Mouse (Mus musculus) adrenal gland (tissue): Measurements from ENCODE around the gene Ttc7.

ENCODE experiments used
- intact Hi-C: fragments of 180-260 bp; cut with DNase I; formaldehyde crosslinking; loops from one replicate; pipeline ENCODE4 v1.15.1; 2025
- long read RNA-seq, 2 experiments: library from polyadenylated mRNA; unstranded; transcript quantifications; one replicate each; pipeline ENCODE4 v2.0.0; 2020; ENCODE audit warnings: borderline replicate concordance in 1 of 2; ENCODE audit not compliant: insufficient replicate concordance in 1 of 2

Ttc7 gene
- long read RNA-seq, experiment 1, partial matches to known transcripts, result 0 of 2 reads
- long read RNA-seq, experiment 1, other reads (novel, unspliced or antisense), result 0 of 2 reads
- long read RNA-seq, experiment 2, partial matches to known transcripts, result 1 of 7 reads
- long read RNA-seq, experiment 2, other reads (novel, unspliced or antisense), result 3 of 7 reads

DNA sequence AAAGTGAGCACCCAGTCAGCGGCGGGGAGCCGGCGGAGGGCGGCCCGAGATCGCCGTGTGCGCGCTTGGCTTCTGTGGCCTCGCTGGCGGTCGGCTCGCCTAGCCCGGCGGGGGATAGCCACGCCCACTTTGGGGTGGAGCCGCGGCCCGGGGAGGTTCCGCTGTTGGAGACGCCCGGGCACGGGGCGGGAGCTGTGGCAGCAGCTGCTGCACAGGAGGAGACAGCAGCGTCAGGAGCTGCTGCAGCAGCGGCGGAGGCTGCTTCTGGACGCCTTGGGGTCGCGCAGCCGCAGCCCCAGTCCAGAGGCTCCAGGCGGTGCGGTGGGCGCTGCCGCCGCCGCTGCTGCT lies at the start of gene Ttc7:
Ttc7 (plus strand) TSS at position 181 of the 348 bp plus-strand sequence.
- intact Hi-C loops, result no loop called here

DNA sequence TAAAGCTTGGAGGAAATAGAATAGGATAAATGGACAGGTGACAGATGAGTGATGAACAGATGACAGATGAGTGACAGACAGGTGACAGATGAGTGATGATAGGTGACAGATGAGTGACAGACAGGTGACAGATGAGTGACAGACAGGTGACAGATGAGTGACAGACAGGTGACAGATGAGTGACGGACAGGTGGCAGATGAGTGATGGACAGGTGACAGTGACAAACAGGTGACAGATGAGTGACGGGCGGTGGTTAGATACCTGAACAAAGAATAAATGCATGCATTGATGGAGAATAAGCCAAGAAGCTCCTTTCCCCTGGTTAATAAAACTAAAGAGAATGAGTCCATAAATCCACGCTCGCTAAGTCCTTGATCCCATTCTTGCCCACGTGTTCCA lies 47.7 kb upstream of the Ttc7 start:
- intact Hi-C loops, result no loop called here

DNA sequence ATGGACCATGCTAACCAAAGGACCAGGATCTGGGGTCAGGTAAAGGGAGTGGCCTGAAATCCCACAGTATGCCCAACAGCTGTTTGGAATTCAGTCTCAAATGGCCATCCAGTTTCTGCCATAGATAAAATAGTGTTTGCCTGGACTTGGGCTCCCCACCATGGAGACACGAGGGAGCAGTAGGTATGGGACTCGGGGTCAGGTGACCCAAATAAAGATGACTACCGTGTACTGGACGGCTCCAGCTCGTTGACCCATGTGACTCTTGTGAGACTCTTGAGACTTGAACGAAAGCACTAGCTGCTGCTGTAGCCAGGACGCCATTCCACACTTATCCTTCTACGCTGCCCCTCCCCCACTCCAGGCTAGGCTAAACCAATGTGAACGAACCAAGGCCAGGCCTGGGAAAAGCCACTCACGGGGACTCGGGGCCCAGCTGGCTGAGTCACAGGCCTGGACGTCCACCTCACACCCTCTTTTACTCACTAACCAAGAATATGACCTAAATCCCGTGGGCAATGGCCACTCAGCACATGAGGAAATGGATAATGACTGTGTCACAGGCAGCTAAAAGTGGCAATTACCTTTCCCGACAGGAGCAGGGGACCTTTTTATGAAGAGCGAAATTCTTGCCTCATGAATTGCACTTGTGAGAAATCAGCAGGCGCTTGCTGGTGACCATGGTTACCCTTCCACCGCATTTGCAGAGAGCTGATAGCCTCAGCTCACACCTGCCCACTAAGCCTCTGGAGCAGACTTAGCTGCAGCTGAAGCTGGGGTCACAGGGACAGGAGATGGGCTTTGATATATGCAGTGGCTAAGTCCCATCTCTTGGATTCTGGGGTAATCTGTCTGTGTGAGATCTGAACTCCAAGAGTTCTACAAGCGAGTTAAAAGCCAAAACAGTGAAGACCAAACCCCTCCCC lies 45.7 kb upstream of the Ttc7 start:
- intact Hi-C loops, result no loop called here

DNA sequence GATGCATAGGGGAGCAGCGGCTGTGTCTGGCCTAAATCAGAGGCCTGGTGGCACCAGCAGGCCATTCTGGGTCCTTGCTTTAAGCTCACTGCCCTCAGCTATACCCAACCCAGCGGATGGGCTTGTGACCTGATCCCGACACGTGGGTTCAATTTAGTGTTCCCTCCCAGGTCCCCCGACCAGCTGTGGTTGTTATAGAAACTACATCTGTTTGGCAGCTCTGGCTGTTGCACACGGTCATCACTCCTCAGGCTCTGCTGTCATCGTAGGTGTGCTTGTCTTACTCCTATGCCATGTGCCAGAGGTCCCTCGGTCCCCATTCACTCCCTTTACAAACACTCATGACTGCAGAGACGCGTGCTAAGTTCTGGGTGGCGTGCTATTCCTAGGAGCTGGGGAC lies 44.9 kb upstream of the Ttc7 start:
- intact Hi-C loops, result no loop called here

DNA sequence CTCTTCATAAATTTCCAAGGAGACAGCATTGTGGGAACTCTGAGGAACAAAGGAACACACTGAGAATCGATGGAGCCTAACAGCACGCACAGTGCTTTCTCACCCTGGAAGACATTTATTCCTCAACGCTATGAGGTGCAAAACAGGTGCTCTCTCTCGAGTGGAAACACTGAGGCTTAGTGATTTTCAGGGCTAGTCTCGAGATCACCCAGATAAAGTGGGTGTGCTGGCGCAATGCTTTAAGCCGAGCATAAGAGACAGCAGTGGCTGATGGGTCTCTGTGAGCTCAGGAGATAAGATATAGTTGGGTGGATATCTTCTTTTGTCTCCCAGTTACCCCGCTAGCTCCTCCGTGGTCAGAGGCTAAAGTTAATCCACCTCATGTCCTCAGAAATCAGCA lies 36.6 kb upstream of the Ttc7 start:
- intact Hi-C loops, result loop anchor here (5.0 to 10.0 kb wide), 3 partner anchors 114 to 751 kb away; partner anchors contain the start of gene Socs5

DNA sequence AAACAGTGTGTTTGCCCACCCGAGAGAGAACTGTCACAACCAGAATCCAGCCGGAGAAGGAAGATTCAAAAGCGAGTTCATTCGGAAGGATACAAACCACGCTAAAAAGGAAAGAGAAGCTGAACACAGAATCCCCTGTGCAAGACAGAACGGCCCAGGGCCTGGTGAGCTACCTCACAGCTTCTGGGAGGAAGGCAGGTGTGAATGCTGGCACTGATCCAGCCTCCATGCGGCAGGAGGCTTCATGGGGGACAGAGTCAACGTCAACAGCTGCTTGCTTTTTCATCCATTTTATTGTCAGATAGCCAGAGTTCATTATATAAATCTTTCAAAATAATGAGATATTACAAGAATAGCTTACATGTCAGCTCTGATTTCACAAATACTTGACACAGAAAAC lies 28.3 kb upstream of the Ttc7 start:
- intact Hi-C loops, result loop anchor here (5.0 kb wide), 1 partner anchor 337 kb away; the partner anchor contains the start of gene Tmem247

DNA sequence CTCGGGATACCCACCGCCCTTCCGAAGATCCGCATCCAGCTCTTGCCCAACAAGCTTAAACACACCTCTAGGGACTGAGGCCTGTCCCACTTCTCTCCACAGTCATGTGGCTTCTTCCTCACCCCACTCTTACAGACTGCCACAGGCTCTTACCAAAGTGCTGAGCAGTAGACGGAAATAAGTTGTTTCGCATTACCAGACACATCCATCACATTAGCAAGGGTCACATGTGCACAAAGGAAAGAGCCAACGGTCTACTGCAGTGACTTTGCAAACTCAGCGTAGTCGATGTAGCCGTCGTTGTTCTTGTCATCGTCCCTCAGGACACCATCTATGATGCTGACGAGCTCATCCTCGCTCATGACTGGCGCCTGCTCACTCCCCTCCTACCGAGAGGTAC lies 27.0 kb upstream of the Ttc7 start:
- intact Hi-C loops, result no loop called here

DNA sequence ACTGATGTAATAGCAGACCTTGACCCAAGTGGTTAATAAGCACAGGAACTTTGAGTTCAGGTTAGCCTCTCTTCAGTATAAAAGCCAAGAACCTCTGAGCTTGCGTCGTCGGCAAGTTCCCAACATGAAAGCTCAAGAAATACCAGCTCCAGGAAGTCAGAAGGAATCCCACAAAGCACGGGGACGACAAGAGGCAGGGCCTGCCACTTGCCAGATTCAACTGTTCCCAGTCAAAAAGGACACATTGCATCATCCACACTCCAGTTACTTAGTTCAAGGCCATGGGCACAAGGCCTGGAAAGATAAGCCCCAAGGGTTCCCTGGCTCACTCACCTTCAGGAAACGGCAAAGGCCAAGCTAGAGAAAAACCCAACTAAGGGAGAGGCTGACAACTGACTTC lies 19.3 kb upstream of the Ttc7 start:
- intact Hi-C loops, result no loop called here

DNA sequence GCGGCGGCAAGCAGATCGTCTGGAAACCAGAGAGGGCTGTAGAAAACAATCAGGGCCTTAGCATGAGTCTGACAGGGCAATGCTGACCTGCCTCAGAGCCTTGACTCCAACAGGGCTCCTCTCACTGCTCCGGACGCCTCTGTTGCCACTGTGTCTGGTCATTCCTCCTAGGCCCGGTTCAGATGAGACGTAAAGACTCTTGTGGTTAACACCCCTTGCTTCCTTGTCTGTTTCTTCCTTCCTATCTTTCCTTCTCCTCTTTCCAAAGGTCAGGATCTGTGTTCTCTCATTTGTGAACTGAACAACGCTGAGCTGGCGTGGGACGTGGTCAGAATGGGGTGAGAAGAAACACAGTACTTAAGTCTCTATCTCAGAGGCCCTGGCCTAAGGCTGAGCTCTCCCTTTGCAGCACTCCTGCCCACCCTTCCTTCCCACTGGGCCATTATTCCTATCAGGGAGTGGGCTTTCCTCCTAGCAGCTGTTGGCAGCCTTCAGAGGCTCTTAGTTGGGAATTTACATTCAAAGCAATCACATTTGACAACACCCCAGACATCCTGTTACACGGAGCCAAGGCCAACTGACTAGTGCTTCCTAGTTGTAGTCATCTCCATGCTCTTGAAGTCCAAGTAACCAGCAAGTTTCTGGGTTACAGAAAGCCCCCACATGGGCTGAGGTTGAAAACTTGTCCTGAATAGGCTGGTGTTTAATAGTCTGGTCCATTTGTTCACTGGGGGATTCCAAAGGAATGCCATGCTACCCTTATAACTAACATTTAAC lies 18.4 kb upstream of the Ttc7 start:
- intact Hi-C loops, result no loop called here

DNA sequence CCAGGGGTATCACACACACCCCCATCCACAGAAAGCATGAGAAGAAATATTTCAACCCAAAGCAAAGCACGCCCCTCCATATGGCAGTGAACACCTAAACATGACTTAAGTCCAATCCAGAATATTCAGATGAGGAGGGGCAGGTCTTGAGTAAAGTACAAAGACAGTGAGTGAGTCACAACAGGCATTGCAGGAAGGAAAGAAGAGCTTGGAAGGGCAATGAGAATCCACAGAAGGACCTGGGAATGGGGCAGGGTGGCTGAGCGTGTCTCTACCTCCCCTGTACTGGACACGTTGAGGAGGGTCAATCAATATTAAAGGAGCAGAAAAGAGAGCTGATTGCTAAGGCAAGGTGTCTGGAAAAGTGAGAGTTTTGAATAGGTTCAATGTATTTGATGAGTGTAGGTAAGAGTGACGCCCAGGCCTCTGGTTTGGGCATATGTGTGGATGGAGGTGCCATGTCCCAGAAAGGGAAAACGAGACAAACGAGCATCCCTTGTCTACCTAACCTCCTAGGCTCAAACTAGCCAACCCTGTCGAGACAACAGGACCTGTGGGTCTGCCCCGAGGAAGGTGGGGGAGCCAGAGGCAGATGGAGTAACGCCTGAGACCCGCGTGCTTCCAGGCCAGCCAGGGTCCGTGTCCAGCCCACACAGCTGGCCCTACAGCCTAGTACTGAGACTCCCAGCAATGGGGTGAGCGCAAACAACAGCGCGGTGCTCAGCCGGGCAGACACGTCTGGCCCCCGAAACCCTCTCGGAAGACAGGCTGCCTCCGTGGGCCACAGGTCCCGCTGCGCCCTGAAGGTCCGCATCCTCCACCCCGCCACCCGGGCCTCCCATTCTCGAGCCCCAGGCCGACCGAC lies 17.5 kb upstream of the Ttc7 start:
- intact Hi-C loops, result no loop called here

DNA sequence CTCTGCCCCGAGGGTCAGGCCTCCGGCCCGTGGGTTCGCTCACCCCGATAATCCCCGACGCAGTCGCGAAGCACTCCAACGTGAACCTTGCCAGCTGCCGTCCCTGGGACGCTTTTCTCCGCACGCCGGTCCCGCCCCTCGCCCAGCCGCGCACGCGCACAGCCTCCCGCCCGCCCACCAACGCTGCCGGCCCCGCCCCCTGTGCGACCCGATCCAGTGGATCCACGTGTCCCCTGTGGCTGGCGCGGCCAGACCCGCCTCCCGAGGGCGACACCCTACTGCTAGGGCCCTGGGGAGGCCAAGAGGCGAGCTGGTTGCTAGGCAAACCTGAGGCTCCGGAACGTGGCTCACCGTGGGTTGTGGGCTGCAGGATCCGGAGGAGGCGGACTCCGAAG lies 16.9 kb upstream of the Ttc7 start, which contains the start of gene Mcfd2:
Mcfd2 (minus strand) TSS at position 144 of the 395 bp plus-strand sequence.
- intact Hi-C loops, result no loop called here

DNA sequence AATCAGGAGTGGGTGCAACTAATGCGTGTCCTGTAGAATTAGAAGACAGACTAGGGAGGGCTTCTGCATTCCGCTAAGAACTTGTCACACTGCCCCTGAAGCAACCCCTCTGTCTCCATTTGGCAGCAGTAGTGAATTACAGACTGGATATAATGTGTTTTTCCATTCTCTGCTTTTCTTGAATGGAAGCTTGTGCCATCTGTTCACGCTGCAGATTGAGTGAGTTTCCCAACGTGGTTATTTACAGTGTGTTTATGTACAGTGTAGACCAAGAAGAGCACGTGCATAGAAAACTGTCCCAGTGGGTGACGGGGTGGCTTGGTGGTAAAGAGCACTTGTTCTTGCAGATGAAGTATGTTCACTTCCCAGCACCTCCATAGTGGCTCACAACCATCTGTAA lies 13.2 kb upstream of the Ttc7 start:
- intact Hi-C loops, result no loop called here

DNA sequence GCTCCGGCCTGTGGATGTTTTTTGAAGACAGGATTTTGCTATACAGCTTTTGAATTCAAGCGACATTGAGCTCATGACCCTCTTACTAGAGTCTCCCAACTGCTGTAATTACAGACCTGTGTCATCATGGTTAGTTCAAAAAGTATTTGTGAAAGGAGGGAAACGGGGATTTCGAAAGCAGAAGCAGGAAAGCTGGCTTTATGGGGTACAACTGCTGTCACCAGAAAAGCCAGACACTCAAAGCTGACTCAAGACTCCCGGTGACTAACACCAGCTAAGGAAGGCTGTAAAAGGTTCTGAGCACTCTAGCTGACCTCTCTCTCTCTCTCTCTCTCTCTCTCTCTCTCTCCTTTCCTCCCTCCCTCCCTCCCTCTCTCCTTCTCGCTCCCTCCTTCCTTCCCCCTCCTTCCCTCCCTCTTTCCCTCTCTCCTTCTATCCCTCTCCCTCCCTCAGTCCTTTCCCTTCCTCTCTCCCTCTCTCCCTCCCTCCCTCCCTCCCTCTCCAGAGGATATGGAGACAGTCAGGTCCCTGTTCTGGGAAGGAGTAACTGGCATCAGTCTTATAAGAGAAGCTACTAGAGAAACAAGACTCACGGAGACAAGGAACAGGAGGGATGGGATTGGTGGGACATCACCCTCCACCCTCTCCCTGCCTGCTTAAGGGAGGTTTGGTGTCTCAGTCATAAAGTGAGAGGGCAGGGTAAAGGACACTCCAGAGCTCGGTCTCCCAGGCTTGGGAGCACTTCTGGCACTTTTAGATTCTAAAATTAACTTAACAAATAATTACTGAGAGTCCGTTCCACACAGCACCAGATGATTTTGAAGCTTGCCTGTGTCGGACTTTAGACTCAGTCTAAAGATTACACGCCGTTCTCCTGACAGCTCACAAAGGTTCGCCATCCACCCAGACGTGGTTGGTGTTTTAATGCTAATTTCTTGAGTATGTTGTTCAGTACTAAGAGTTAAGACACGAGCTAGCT lies 7.0 kb upstream of the Ttc7 start:
- intact Hi-C loops, result no loop called here

DNA sequence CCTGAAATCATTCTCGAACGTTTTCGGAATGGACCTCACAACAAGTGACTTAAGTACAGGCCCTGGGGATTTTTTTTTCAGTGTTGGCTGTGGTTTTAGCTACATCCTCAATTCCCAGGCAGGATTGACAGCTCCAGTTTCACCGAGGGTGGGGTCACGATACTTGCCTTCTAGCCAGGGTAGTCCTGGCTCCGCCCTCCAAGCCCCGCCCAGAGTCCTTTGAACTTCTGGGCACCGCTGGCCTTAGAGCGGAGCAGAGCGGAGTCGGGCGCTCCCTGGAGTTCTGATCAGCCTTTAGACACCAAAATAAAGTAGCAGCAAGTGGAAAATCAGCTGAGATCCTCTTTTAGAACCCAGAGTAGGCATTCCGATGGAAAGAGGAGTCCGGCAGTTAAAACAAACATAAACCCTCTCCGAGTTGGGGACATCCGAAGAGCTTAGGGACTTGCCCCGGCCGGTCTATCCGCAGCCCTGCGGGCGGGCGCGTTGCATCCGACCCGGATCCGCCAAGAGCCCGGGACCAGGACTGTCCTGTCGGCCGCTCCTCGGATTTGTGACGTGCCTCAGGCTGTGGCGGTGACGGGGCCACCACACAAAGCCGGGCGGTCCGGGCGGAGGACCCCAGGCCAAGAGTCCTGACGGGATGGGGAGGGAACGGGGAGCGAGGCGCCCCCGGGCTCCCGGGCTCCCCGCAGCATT lies 530 bp upstream of the Ttc7 start:
- intact Hi-C loops, result no loop called here

DNA sequence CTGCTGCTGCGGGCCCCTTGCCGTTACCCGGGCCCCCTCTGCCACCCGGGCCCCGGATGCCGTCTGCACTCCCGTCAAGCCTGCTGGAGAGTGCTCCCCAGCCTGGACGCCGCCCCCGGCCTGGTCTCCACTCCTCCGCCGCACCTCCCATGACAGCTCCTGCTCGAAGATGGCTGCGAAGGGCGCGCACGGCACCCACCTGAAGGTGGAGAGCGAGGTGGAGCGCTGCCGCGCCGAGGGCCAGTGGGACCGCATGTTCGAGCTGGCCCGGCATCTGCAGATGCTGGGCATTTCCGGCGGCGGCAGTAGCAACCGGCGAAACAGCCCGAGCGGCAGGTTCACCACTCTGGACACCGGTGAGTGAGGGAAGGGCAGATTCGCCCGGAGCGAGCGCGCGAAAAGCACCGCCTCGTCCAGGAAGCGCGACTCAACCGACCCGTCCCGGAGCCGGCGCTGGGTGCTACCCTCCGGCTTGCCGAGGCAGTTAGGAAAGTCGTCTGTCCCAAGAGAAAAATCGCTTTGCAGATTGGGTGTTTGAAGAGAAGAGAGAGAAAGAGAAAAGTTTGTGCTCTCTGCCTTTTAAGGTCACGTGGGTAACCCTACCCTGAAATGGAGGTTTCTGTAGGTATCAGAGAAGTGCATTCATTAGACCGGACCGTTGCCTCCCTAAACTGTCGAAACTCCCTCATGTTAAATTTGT lies 519 bp downstream of the Ttc7 start:
- intact Hi-C loops, result no loop called here

DNA sequence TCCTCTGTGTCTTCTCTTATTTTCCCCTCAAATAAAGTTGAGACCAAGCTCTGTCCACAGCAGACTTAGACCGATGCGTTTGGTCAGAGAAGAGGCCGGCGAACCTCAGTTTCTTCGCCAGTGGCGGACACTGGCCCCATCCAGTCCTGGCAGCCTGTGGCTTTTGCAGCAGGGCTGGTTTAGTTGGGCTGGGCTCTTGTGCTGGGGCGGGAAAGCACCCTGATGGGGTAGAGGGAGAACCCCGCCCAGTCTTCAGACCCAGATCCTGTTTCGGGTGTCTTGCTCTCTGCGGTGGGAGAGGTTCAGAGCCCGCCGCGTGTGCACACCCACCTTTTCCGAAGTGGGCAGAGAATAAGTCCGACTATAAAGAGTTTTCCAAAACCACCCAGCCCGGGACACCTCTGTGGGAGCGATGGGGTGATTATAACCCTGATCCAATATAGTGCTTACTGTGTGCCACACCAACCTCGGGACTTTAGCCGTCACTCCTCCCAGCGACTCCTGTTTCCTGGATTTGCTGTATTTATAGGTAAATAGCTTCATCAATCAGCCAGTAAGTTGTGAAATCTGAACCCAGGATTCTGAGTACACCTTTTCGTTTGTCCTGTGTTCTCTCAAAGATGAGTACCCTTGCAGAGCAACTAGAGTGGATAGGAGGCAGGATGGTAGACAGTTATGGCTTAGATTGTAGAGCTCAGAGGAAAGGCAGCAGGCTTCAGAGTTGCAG lies 1.2 kb downstream of the Ttc7 start:
- intact Hi-C loops, result no loop called here

DNA sequence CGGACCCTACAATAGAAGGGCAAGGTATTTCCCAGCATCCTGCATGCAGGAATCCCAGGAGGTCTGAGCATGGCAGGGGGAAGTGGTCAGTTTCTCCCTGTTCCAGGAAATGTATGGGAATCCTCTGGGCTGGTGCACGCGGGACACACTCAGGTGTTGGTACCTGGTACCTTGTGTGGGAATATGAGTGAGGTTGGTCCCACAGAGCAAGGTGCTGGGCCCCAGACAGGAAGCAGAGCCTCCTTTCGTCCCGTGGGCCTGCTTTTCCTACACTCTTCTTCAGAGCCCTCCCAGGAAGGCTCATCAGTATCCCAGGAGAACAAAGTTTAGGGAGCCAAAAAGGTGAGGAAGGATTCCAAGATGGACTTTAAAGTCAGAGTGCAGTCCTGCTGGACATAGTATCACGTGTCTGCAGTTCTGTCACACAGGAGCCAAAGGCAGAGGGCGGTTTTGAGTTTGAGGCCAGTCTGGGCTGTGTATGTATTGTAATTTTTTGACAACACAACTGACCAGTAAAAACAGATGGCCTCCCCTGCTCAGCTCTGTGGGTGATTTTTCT lies 1.9 kb downstream of the Ttc7 start:
- intact Hi-C loops, result no loop called here
